Mouse (Mus musculus) lung, postnatal 14 days (tissue): ENCODE measurements at regions not wholly inside any gene's neighbourhood (a gene's known extent, or its start where the extent isn't known, plus 50 kb on each side); places are given as distances from the start of the nearest gene placed in this dataset.
A peak's percentile ranks its signal among the peaks of the same experiment; 100 is the strongest.
"Not testable (repeated sequence)": the region's sequence is repeated elsewhere in the genome, so short reads cannot be mapped to it uniquely, and the experiment has no call there.

ENCODE experiments used
- DNase-seq: peaks from one replicate; pipeline ENCODE4 v3.0.0; 2021

DNA sequence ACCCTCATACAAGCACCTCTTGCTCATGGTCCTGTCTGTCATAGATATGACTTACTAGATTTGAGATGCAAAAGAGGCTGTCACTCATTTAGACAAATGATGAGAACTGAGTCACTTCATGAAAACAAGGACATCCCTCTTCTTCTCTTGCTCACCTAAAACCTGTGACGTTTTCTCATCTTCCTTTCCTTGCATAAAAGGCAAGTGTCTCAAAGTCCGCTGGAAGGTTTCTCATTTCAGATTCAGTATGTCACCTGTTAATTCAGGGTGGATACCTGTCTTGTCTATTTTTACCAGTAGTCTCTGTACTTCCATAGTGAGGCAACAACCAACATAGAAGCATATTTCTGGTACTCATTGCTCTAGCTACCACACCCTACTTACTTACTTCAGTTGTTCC is 325.6 kb downstream of the Car8 start:
- no peak for DNase-seq

- no peak for DNase-seq
These were observed 326.2 kb downstream of the Car8 start for GRCm38 (mm10) chr4:7912675-7913074.

GRCm38 (mm10) chr4:7903130-7903529 is 335.7 kb downstream of the Car8 start:
- DNase-seq: no peak

- no peak for DNase-seq
These were observed 343.9 kb downstream of the Car8 start for GRCm38 (mm10) chr4:7894914-7895313.

- DNase-seq: no peak
These were observed 347.7 kb downstream of the Car8 start for GRCm38 (mm10) chr4:7891128-7891527.

GRCm38 (mm10) chr4:7854518-7854917 is 384.3 kb downstream of the Car8 start:
- no peak for DNase-seq

- DNase-seq: peak; percentile 27
These were observed 385.6 kb downstream of the Car8 start for GRCm38 (mm10) chr4:7853121-7853782.

DNA sequence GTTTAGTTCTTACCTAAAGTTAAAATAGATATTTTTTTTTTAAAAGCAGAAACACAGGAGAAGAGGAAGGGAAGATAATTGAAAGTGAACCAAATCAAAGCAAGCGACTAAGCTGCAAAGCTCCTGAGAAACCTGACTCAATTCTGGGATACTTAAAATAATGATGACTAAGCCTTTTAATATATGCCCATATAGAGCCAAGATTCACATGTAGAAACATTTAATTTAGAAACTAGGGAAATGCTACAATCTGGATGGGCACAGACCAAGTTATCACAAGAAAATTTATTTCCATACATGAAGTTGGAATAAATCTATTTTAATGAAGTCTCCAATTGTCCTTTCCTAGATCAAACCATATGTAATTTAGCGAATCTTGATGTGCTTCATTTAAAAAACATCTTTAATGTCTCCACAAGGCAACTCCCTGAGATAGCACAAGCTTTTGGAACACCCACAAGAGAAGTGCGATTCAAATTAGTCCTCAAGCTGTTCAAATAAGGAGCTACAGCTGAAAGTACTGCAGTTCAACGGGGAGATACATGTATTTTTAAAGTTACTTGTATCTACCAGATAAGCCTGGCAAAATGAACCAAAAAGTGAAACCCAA is 386.7 kb downstream of the Car8 start:
- DNase-seq: no peak

DNA sequence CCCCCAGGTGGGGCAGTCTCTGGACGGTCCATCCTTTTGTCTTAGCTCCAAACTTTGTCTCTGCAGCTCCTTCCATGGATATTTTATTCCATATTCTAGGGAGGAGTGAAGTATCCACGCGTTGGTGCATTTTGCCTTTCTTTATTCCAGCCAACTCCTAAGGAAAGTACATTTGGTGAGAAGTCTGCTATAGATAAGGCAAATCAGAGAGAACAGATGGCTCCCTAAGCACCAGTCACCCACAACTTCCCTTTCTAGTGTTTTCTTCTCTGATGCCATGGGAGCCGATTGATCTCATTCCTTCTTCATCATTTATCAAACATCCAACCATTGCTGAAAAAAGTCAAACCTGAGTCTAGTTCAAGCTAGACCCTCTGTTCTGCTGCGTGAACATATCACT is 391.4 kb downstream of the Car8 start:
- no peak for DNase-seq

- DNase-seq: no peak
These were observed 409.7 kb downstream of the Car8 start for GRCm38 (mm10) chr4:7829126-7829525.

DNA sequence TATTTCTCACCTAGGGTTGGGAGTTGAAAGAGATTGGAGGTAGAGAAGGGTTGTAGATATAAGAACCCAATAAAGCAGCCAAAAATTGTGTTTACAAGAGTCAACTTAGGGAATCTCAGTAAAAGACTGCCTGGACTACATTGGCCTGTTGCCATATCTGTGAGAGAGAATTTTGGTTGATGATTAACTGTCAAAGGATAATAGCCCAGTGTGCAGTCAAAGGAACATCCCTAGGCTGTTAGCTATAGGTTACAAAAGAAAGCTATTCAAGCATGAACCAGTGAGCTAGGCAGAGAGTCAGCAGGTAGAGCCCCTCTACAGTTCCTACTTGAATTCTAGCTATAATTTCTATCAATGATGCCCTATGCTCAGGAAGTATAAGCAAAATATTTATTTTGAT is 419.0 kb downstream of the Car8 start:
- DNase-seq: no peak

GRCm38 (mm10) chr4:7777761-7778160 is 461.1 kb downstream of the Car8 start:
- not testable (repeated sequence) for DNase-seq

DNA sequence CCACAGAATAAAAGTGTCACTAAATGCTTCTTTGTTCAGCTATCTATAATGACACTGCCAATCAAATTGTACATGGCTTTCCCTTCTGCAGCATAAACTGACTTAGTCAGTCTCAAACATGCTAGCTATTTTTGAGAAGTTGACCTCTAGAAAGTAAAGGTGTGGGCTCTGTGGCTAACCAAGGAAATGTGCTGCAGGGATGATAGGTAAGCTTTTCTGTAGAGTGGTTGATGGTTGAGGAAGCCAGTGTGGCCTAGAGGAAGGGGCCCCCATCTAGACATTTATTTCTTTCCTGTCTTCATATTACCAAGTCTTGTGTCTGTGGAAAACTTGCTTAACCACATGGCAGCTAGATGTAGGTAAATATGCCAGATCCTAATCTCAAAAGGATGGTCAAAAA is 483.4 kb downstream of the Car8 start:
- no peak for DNase-seq

GRCm38 (mm10) chr4:7753931-7754330 is 484.9 kb downstream of the Car8 start:
- no peak for DNase-seq

DNA sequence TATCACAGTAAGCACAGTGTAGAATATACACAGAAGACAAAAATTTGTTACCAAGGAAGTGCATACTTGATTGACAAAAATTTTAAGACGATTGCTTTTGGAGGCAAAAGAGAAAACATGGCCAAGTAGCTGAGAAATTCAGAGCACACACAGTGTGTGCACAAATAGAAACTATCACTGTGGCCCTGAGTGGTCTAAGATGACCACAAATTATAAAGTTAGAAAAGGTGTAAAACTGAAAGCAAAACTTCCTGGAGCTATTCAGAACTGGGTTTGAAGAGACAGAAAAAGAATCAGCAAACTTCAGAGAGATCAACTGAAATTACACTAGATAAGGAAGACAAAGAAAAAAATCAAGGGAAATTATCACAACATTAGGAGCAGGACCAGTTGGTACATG is 487.6 kb downstream of the Car8 start:
- no peak for DNase-seq

GRCm38 (mm10) chr4:7722893-7723292 is 515.9 kb downstream of the Car8 start:
- no peak for DNase-seq

- DNase-seq: no peak
These were observed 550.3 kb downstream of the Car8 start for GRCm38 (mm10) chr4:7688516-7688915.

- no peak for DNase-seq
These were observed 551.6 kb downstream of the Car8 start for GRCm38 (mm10) chr4:7687231-7687630.

- DNase-seq: no peak
These were observed 568.1 kb downstream of the Car8 start for GRCm38 (mm10) chr4:7670795-7671105.

DNA sequence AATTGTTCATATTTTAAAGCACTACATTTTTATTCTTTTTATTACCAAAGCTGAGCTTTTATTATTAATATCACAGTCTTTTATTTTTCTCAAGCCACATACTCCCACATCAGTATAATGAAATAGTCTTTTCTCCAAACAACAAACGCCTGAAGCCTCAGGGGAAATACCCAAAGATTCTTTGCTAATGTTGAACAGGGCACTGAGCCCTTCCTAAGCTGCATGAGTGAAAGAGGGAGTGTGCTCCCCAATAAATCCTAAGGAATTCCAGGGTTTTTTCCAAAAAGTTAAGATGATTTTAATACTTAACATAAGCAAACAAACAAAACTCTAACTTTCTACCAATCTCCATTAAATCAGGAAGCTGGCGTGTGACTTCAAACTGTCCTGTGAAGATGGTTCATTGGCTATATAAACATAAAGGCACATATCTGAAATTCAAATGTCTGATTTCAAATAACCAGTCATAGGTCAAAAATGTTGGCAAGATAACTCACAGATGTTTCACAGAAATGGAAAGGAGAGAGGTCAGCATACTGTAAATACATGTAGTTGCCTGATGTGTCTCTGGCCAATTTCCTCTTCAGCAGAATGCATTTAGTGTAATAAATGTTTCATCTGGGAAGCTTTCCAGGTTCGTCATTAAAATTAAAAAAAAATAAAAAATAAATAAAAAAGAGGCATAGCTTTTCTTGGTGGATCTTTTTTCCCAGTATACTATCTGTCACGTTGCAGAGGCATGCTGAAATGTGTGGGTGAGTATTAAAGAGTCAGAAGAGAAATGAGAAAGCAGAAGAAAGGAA is 568.6 kb downstream of the Car8 start:
- no peak for DNase-seq

DNA sequence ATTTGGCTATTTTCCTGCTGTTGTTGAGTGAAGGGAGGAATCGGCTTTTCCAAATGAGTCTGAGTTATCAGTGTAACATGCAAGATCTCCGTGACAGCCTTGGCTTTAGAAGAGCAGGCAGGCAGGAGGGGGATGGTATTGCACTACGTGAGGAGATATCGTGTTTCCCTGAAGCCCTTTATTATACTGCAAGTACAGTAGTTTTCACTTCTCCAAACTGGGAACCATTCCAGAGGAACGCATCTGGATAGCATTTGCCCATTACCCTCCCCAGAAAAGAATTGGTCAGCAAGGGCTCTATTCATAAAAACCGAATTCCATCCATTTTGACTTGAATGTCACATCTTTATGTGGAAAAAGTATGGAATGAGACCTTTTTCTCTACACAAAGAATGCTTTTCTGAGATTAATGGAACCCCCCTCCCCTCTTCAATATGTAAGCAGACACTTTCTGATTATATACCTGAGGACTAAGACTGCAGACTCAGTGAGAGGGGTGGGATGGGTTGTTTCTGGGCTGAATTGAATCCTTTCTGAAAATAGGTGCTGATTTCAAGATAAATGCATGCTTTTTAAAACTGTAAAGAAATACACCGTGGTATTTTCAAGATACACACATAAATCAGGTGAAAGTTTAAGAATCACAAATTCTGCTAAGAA is 571.8 kb downstream of the Car8 start:
- DNase-seq: no peak

- no peak for DNase-seq
These were observed 595.8 kb downstream of the Car8 start for GRCm38 (mm10) chr4:7642878-7643590.
